Mouse (Mus musculus) kidney, adult 2 months (tissue): ENCODE data around the gene Tlr3. TPM values are rescaled to one million over a fixed set of nuclear protein-coding genes. Genes with fewer than 3 reads are reported as not detected.

Source experiments
- DNase-seq: peaks from one replicate; pipeline ENCODE4 v3.0.0; 2021
- H3K27ac ChIP-seq: fragments of 200-500 bp; 2 replicates; pipeline ENCODE4 v1.5.1; 2012; ENCODE audit warnings: low read depth, low read length, control low read depth, inconsistent platforms; ENCODE audit not compliant: insufficient read depth
- H3K27me3 ChIP-seq: fragments of 200-500 bp; replicated peaks from 2 replicates; pipeline ENCODE4 v1.6.1; 2012; ENCODE audit warnings: mild to moderate bottlenecking, moderate library complexity, low read length, inconsistent platforms; ENCODE audit not compliant: control insufficient read depth, insufficient read depth
- H3K36me3 ChIP-seq: fragments of 200-500 bp; 2 replicates; pipeline ENCODE4 v1.6.1; 2012; ENCODE audit warnings: mild to moderate bottlenecking, moderate library complexity, low read length, inconsistent platforms; ENCODE audit not compliant: control insufficient read depth, insufficient read depth
- H3K4me1 ChIP-seq: fragments of 200-500 bp; 2 replicates; pipeline ENCODE4 v1.6.1; 2011; ENCODE audit warnings: low read length; ENCODE audit not compliant: control insufficient read depth, insufficient read depth
- H3K4me3 ChIP-seq: fragments of 200-500 bp; 2 replicates; pipeline ENCODE4 v1.5.1; 2011; ENCODE audit warnings: mild to moderate bottlenecking, low read depth, low read length, control low read depth; ENCODE audit not compliant: insufficient read depth
- CTCF ChIP-seq: fragments of 200-500 bp; conservative IDR thresholded peaks from 2 replicates; pipeline ENCODE4 v1.5.1; 2011; ENCODE audit warnings: low read depth, mild to moderate bottlenecking, control low read depth, low read length, moderate library complexity, mixed read lengths; ENCODE audit not compliant: insufficient read depth, insufficient read length
- POLR2A ChIP-seq: fragments of 200-500 bp; IDR thresholded peaks from one replicate; pipeline ENCODE4 v1.6.1; 2011; ENCODE audit warnings: low read depth, low read length, control low read depth
- WGBS: fragments of 180-500 bp; shearing (Covaris S2); methylation state at CpG from one replicate; pipeline ENCODE4 v1.1.7; 2018; 5-methylcytosine and 5-hydroxymethylcytosine counted together
- polyA plus RNA-seq: library from polyadenylated mRNA; depleted of rRNA; stranded (reverse); fragments of >200 nt; gene quantifications from 2 replicates; pipeline ENCODE4 v1.2.3, GENCODE M21; 2012; rRNA removed

The Tlr3 gene
- polyA plus RNA-seq, 1 experiment = 4.6 TPM

GRCm38 (mm10) chr8:45355809-45356208, 55.1 kb downstream of the Tlr3 start:
- Histone ChIP-seq H3K36me3 (no peaks in the 10 kb centered on the region; the same call in 1 of the 2 replicates), H3K4me1 (0 out of 2 replicates have a peak, but pooled peaks cover 2% of the 10 kb centered on the region), H3K4me3 (no peak overlapping the region), H3K27ac (peak overlapping the region; percentile 61; the same call in 1 of the 2 replicates), H3K27me3 (no peaks in the 10 kb centered on the region)
- WGBS = 57% methylated on average over 6 of the region's 6 CpGs
- DNase-seq = peak; percentile 50
- TF ChIP-seq POLR2A (no peak), CTCF (no peak)

Other genes with a start within 250 kb of the Tlr3 start
- not detected in 2 replicates for gene F11, start 149.0 kb downstream of the Tlr3 start, polyA plus RNA-seq
- gene Klkb1, start 116.2 kb downstream of the Tlr3 start, polyA plus RNA-seq = 1.1 and 1.3 TPM in 2 replicates
- 0.25 and 0.48 TPM in 2 replicates for gene Gm45753, start 102.6 kb downstream of the Tlr3 start, polyA plus RNA-seq
- 1.4 and 1.8 TPM in 2 replicates for gene Cyp4v3, start 77.9 kb downstream of the Tlr3 start, polyA plus RNA-seq
- 31.0 and 31.6 TPM in 2 replicates for gene Fam149a, start 28.8 kb downstream of the Tlr3 start, polyA plus RNA-seq
- 13.9 and 22.1 TPM in 2 replicates for gene Sorbs2, start 96.7 kb upstream of the Tlr3 start, polyA plus RNA-seq